Mouse (Mus musculus) heart, embryonic 11.5 days (tissue): ENCODE data around the gene Krt8. TPM values are rescaled to one million over a fixed set of nuclear protein-coding genes. Genes with fewer than 3 reads are reported as not detected.

Experiments
- ATAC-seq: fragments of 200-750 bp; cut with Nextera tagmentation; replicated peaks from 2 replicates; pipeline ENCODE4 v1.8.0; 2017; ENCODE audit warnings: moderate library complexity; ENCODE audit not compliant: insufficient number of reproducible peaks, low FRiP score, low TSS enrichment
- H3K27ac ChIP-seq: fragments of 300-500 bp; sonication (generic); 2 replicates; pipeline ENCODE4 v1.5.1; 2014; ENCODE audit warnings: mild to moderate bottlenecking, low read depth, low read length
- H3K27me3 ChIP-seq: fragments of 300-500 bp; sonication (generic); 2 replicates; pipeline ENCODE4 v1.6.1; 2014; ENCODE audit warnings: mild to moderate bottlenecking, low read length, mixed read lengths; ENCODE audit not compliant: control insufficient read depth, insufficient read depth
- H3K36me3 ChIP-seq: fragments of 300-500 bp; sonication (generic); 2 replicates; pipeline ENCODE4 v1.6.1; 2014; ENCODE audit warnings: mild to moderate bottlenecking, low read length, moderate library complexity, mixed read lengths; ENCODE audit not compliant: control insufficient read depth, insufficient read depth
- H3K4me1 ChIP-seq: fragments of 300-500 bp; sonication (generic); 2 replicates; pipeline ENCODE4 v1.6.1; 2014; ENCODE audit warnings: low read length; ENCODE audit not compliant: control insufficient read depth, insufficient read depth
- H3K4me2 ChIP-seq: fragments of 300-500 bp; sonication (generic); 2 replicates; pipeline ENCODE4 v1.6.1; 2014; ENCODE audit warnings: mild to moderate bottlenecking, moderate library complexity
- H3K4me3 ChIP-seq: fragments of 300-500 bp; sonication (generic); 2 replicates; pipeline ENCODE4 v1.5.1; 2014; ENCODE audit warnings: low read depth, low read length
- H3K9ac ChIP-seq: fragments of 300-500 bp; sonication (generic); 2 replicates; pipeline ENCODE4 v1.6.1; 2014; ENCODE audit warnings: mild to moderate bottlenecking, low read depth, low read length, moderate library complexity
- H3K9me3 ChIP-seq: fragments of 300-500 bp; sonication (generic); replicated peaks from 2 replicates; pipeline ENCODE4 v1.6.1; 2016; ENCODE audit warnings: low read length; ENCODE audit not compliant: control insufficient read depth
- WGBS: fragments of 180-500 bp; shearing (Covaris S2); extraction: QIAGEN DNeasy Blood & Tissue Kit; methylation state at CpG from one replicate; pipeline ENCODE4 v1.1.7; 2014; ENCODE audit not compliant: insufficient replicate concordance; 5-methylcytosine and 5-hydroxymethylcytosine counted together
- polyA plus RNA-seq: library from polyadenylated mRNA; unstranded; fragments of >200 nt; fragmentation: Nextera tagmentation; extraction: Ambion mirVana; gene quantifications from 2 replicates; pipeline ENCODE4 v1.2.1, GENCODE M21; 2014

Krt8 gene
- polyA plus RNA-seq, 1 experiment from 2014 or later, result 36.8 TPM

DNA sequence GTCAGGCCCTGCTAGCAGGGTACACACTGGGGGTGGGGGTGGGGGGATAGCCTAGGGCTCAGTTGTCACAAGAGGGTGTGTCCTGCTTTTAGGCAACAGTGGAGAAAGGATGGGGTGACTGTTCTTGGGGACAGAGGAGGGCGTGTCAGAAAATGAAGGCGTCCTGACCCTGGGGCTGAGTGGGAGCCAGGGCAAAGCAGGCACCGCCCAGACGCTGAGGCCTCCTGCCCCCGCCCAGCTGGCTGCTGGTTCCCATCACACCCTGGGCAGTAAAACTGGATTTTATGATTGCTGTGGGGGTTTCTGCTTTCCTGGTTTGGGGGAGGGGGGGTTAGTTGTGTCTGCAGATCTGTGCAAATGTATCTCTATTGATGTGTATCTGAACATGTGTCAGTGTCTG is 28.3 kb downstream of the Krt8 start:
- no peak overlapping the region for H3K4me2 ChIP-seq

DNA sequence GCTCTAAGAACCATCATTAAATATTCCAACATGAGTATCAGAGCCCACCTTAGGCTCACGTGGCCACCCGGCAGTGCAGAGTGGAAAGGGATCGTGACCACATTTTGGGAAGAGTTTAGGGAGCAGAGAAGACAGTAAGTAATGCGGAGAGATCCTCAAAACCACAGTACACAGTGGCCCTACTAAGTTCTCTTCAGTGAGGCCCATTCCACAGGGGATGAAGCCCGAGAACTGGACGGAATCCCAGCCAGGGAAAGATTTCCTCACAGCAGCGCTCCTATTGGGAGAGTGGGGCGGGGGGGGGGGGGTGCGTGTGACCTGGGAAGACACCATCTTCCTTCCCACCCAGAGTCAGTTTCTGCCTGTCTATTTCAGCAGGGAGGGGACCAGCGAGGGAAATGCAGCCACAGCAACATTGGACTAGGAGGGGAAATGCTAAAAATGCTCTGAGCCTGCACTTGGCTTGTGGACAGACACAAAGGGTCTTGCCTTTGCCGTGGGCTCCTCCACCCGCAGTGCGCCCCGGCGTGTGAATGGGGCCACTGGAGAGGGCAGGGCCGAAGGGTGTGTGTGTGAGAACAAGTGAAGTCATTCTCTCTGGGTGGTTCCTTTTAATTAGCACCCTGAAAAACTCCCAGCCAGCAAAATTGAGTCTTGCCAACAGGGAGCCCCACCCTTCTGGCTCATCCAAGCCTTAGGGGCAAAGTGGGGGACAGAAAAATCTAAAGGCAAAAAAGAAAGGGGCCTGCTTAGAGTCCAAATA is 30.0 kb downstream of the Krt8 start:
- no peaks in the 10 kb centered on the region for H3K36me3 ChIP-seq
- no peak overlapping the region for H3K4me3 ChIP-seq
- H3K9ac ChIP-seq, result no peak overlapping the region
- no peak overlapping the region for H3K27ac ChIP-seq
- no peaks in the 10 kb centered on the region for H3K9me3 ChIP-seq
- H3K4me2 ChIP-seq, result no peak overlapping the region
- peaks cover 5% of the 10 kb centered on the region for H3K27me3 ChIP-seq
- 52% methylated on average over 16 of the region's 16 CpGs for WGBS
- H3K4me1 ChIP-seq, result peaks cover 15% of the 10 kb centered on the region
- ATAC-seq, result no peak

More for the DNA sequence above, 28.3 kb downstream of the Krt8 start:
- Histone ChIP-seq H3K27me3 (peaks cover 5% of the 10 kb centered on the region), H3K9me3 (no peaks in the 10 kb centered on the region), H3K4me3 (no peak overlapping the region), H3K4me1 (peaks cover 15% of the 10 kb centered on the region), H3K27ac (0 out of 2 replicates have a peak overlapping the region, but pooled peaks have one; percentile 35), H3K9ac (no peak overlapping the region), H3K36me3 (no peaks in the 10 kb centered on the region)
- ATAC-seq, result 0 out of 2 replicates have a peak, but pooled peaks have one; percentile 11
- 58% methylated on average over 5 of the region's 5 CpGs for WGBS

DNA sequence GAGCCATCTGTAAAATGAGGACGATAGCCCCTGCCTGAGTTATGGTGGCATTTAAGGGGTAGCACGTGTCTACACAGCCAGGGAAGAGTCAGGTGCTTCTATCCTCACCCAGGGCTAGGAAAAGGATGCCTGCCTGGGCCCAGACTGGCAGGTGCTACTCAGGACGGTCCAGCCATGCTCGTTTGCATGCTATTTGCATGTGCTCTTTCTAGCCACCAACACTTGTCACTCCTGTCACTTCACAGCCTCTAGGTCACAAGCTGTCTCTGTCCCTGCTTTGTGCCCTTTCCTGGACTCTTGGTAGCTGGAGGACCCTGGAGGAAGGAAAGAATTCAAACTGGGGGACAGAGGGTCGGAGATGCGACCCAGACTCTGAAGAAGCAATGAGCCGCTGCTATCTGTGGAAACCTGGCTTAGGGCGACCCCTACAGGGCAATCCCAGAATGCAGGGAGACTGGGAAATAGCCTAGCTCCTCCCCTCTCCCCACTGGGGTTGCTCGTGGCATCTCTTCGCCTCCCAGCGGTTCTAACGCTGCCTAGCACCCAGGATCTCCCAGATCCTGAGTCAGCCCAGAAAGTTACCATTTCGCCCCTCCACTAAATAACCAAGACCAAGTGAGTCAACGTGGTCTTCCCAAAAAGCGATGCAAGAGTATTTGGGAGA is 30.7 kb downstream of the Krt8 start:
- Histone ChIP-seq H3K4me1 (peaks cover 15% of the 10 kb centered on the region), H3K27ac (no peak overlapping the region), H3K4me3 (no peak overlapping the region), H3K9ac (no peak overlapping the region), H3K27me3 (peaks cover 5% of the 10 kb centered on the region), H3K9me3 (no peaks in the 10 kb centered on the region), H3K4me2 (0 out of 2 replicates have a peak overlapping the region, but pooled peaks have one; percentile 11), H3K36me3 (no peaks in the 10 kb centered on the region)
- WGBS, result 11% methylated on average over 15 of the region's 15 CpGs
- ATAC-seq, result no peak

DNA sequence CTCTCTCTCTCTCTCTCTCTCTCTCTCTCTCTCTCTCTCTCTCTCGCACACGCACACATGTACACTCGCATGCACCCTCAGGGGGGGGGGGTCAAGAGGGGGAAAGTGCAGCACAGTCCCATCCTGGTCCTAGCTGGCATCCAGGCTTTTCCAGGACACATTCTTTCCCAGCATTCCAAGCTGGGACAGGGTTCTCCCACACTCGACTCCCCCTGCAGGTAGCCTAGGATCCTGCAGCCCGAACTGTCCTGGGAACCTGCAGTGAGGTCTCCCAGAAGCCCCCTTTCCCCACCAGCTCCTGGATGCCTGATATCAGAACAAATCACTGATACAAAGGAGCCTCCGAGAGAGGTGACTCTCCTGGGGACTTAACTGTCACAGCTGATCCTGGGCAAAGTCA is 33.7 kb downstream of the Krt8 start:
- H3K4me1 ChIP-seq, result no peaks in the 10 kb centered on the region
- no peak for ATAC-seq
- 2% methylated on average over 3 of the region's 6 CpGs for WGBS

DNA sequence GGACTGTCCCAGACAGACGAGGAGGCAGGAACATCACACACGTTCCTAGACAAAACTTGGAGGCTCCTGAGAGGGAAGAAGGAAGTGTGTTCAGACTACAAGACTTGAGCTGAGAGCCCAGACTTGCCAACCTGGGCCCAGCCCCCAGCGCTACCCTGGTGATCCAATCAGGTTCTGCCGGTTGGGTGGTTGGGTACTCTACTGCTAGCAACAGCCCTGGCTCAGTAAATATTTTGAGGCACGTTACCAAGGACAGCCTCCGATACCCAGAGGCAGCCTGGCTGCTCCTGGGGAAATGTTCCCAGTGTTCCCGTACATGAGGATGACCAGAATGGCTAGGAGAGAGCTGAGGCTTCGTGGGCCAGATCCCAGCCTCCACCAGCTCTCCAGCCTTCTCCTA is 37.5 kb downstream of the Krt8 start:
- ATAC-seq, result no peak
- Histone ChIP-seq H3K4me1 (no peaks in the 10 kb centered on the region), H3K9me3 (no peaks in the 10 kb centered on the region), H3K27me3 (no peaks in the 10 kb centered on the region; the same call in 1 of the 2 replicates), H3K36me3 (no peaks in the 10 kb centered on the region), H3K27ac (no peak overlapping the region), H3K4me2 (no peak overlapping the region), H3K9ac (no peak overlapping the region), H3K4me3 (no peak overlapping the region)
- WGBS, result 71% methylated on average over 8 of the region's 8 CpGs

More for the DNA sequence above, 33.7 kb downstream of the Krt8 start:
- Histone ChIP-seq H3K27ac (no peak overlapping the region), H3K9ac (no peak overlapping the region), H3K36me3 (no peaks in the 10 kb centered on the region), H3K4me2 (no peak overlapping the region), H3K9me3 (no peaks in the 10 kb centered on the region), H3K4me3 (no peak overlapping the region), H3K27me3 (peaks cover 5% of the 10 kb centered on the region)

DNA sequence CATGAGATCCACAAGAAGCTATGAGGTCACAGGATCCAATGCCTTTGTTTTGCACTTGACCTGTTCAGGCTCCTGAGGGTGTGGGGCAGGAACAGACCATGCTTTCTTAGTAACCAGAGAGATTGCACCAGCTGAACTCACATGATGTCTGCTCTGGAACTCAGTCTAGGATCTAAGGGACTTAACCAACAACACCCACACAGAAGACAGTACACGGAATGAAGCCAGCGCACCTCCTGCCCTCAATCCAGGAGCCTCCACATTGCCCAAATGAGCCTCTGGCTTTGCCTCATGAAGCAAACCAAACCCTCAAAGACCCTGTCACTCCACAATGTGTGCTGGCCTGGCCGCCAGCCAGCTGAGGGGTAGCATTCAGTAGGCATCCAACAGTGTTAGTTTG is 45.4 kb downstream of the Krt8 start:
- H3K4me1 ChIP-seq, result no peaks in the 10 kb centered on the region
- no peak overlapping the region for H3K27ac ChIP-seq
- H3K27me3 ChIP-seq, result peaks cover 3% of the 10 kb centered on the region; the same call in 1 of the 2 replicates
- no peak overlapping the region for H3K4me3 ChIP-seq
- no peaks in the 10 kb centered on the region for H3K9me3 ChIP-seq
- H3K9ac ChIP-seq, result no peak overlapping the region
- H3K4me2 ChIP-seq, result no peak overlapping the region
- 75% methylated on average over 3 of the region's 3 CpGs for WGBS
- ATAC-seq, result no peak
- no peaks in the 10 kb centered on the region for H3K36me3 ChIP-seq

DNA sequence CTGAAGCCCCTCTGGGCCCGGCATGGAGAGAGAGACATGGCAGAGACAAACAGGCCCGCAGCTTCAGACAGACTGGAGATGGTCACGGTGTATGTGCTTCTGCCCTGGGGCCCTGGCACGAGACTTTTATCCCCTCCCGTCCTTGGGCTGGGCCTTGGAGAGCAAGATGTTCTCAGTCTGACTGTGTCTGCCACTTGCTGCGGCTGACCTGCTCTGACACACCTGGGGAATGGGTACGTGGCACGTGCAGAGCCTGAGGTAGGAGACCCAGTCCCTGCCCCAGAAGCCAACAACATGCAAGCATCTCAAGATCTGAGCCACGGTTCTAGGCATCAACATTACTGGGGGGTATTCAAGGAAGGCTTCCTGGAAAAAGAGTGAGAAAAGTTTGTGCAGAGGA is 50.1 kb downstream of the Krt8 start, which contains the start of gene Krt78:
Gene Krt78, minus strand, starts transcription at position 101 of the 400 bp plus-strand sequence.
- Histone ChIP-seq H3K9ac (no peak within 1 kb of the TSS), H3K4me1 (no peaks in the 10 kb centered on the region), H3K36me3 (no peaks in the 10 kb centered on the region), H3K27me3 (peaks cover 3% of the 10 kb centered on the region), H3K4me3 (no peak within 1 kb of the TSS), H3K27ac (no peak within 1 kb of the TSS), H3K9me3 (no peaks in the 10 kb centered on the region), H3K4me2 (no peak within 1 kb of the TSS)
- 76% methylated on average over 9 of the region's 9 CpGs for WGBS
- no peak for ATAC-seq

DNA sequence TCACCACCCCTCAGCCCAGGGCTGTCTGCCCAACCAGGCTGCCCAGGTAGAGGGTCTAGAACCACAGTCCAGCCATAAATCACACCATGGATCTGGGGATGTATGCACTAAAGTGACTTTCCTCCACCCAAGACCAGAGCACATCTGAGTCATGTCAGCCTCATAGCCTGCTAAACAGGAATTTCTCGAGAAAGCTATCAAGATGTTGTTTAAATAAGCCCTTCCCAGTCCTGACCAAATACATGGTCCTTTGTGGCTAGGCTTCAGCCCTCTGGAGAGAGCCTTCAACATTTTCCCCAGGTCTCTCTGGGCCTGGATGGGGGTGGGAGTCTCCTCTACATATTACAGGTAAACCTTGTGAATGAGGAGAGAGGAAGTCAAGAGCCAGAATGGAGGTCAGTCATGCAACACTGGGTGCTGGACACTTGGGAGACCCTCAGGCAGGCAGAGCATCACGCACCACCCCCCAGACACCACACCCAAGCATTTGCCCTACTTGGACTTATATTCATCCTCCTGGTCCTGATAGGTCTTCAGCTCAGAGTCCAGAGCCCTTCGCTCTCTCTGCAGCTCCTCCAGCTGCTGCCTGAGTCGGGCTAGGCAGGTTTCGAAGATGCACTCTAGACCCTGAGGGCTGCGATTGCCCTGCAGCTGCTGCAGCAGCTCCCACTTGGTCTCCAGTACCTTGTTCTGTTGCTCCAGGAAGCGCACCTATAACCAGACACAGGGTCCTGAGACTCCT is 51.4 kb downstream of the Krt8 start:
- 69% methylated on average over 7 of the region's 7 CpGs for WGBS
- H3K9ac ChIP-seq, result no peak overlapping the region

More for the DNA sequence above, 51.4 kb downstream of the Krt8 start:
- Histone ChIP-seq H3K4me1 (no peaks in the 10 kb centered on the region), H3K27me3 (peaks cover 3% of the 10 kb centered on the region), H3K4me3 (no peak overlapping the region), H3K4me2 (no peak overlapping the region), H3K36me3 (no peaks in the 10 kb centered on the region), H3K27ac (no peak overlapping the region), H3K9me3 (no peaks in the 10 kb centered on the region)
- ATAC-seq, result no peak
